In the genomic region with DNA sequence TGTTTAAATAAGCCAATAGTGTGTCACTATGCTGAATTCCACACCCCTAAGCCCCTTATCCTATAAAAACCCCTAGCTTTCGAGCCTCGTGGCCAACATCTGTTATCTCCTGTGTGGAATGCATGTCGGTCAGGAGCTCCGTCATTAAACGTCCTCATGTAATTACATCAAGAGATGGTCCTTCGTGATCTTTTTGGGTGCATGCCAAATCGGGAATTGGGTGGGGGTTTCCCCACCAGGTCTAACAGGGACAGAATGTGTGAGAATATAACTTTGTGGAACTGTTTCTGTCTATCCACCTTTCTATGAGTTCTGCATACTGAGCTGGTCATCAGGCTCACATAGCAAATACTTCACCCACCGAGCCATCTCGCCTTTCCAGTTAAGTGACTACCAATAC, we compare ENCODE assay signal across 28 mouse cellular contexts.
"Had no signal": no experiment of that assay in that cellular context is flagged by ENCODE, and none has a peak within 500 bp of the region (broad histone marks: within the 10 kb centered on the region; RNA-seq: fewer than 3 reads in every experiment).

No protein-coding gene starts in this region.

- H3K9me3 ChIP-seq: embryonic facial prominence, embryonic 10.5 days; embryonic facial prominence, embryonic 12.5 days; embryonic facial prominence, embryonic 13.5 days; embryonic facial prominence, embryonic 15.5 days; forebrain, embryonic 12.5 days; forebrain, embryonic 15.5 days had no signal

- H3K9ac ChIP-seq: embryonic facial prominence, embryonic 12.5 days; embryonic facial prominence, embryonic 13.5 days; embryonic facial prominence, embryonic 15.5 days; forebrain, embryonic 12.5 days; forebrain, embryonic 13.5 days; forebrain, embryonic 15.5 days; forebrain, postnatal 0 days had no signal

- H3K27ac ChIP-seq: embryonic facial prominence, embryonic 10.5 days; embryonic facial prominence, embryonic 12.5 days; embryonic facial prominence, embryonic 13.5 days; embryonic facial prominence, embryonic 15.5 days; forebrain, embryonic 10.5 days; forebrain, embryonic 12.5 days; forebrain, embryonic 13.5 days; forebrain, embryonic 15.5 days; gastrocnemius, adult 2 months; heart, adult 2 months had no signal

- H3K36me3 ChIP-seq: embryonic facial prominence, embryonic 10.5 days; embryonic facial prominence, embryonic 12.5 days; embryonic facial prominence, embryonic 13.5 days; embryonic facial prominence, embryonic 15.5 days; forebrain, embryonic 10.5 days; forebrain, embryonic 12.5 days; forebrain, embryonic 15.5 days had no signal

- H3K4me1 ChIP-seq: embryonic facial prominence, embryonic 10.5 days; embryonic facial prominence, embryonic 12.5 days; embryonic facial prominence, embryonic 13.5 days; embryonic facial prominence, embryonic 15.5 days; forebrain, embryonic 10.5 days; forebrain, embryonic 12.5 days; forebrain, embryonic 13.5 days; forebrain, embryonic 15.5 days had no signal

- ATAC-seq: forebrain, embryonic 13.5 days; forebrain, embryonic 14.5 days; forebrain, embryonic 15.5 days; forebrain, embryonic 16.5 days; forebrain, postnatal 0 days had no signal

- DNase-seq: cerebellum, adult 2 months; cerebellum, adult 8-10 months; cerebellum, adult 9-10 months; cerebellum, adult 9-11 months; cerebellum, postnatal 10 days; cerebellum, postnatal 14 days; cerebellum, postnatal 25 days; cerebellum, postnatal 36 days; embryo, embryonic 11 days; forebrain, postnatal 0 days; gastrocnemius, adult 2 months; gastrocnemius, postnatal 10 days; gastrocnemius, postnatal 14 days; gastrocnemius, postnatal 25 days; gastrocnemius, postnatal 36 days; heart, adult 18-20 months; heart, adult 2 months had no signal

- H3K27me3 ChIP-seq: embryonic facial prominence, embryonic 12.5 days; embryonic facial prominence, embryonic 13.5 days; embryonic facial prominence, embryonic 15.5 days; forebrain, embryonic 12.5 days; forebrain, embryonic 13.5 days; forebrain, embryonic 15.5 days had no signal

- H3K4me2 ChIP-seq: embryonic facial prominence, embryonic 12.5 days; embryonic facial prominence, embryonic 13.5 days; embryonic facial prominence, embryonic 15.5 days; forebrain, embryonic 12.5 days; forebrain, embryonic 13.5 days; forebrain, embryonic 15.5 days had no signal

- H3K4me3 ChIP-seq: embryonic facial prominence, embryonic 10.5 days; embryonic facial prominence, embryonic 12.5 days; embryonic facial prominence, embryonic 13.5 days; embryonic facial prominence, embryonic 15.5 days; erythroblast, embryonic 14.5 days; forebrain, embryonic 10.5 days; forebrain, embryonic 12.5 days; forebrain, embryonic 13.5 days; forebrain, embryonic 15.5 days; gastrocnemius, adult 2 months; heart, adult 2 months had no signal
